Mouse (Mus musculus) splenic B cell, adult 2 months (primary cell): ENCODE data around the gene Ints3.

Experiments
- DNase-seq: peaks from one replicate; pipeline ENCODE4 v3.0.0-alpha.2; 2011; ENCODE audit warnings: low read depth, low spot score
- H3K27me3 ChIP-seq: 2 replicates; pipeline ENCODE4 v1.6.1; 2012; ENCODE audit warnings: mild to moderate bottlenecking, low read length, moderate library complexity, mixed read lengths; ENCODE audit not compliant: control insufficient read depth, poor library complexity, insufficient read depth, severe bottlenecking
- H3K36me3 ChIP-seq: 2 replicates; pipeline ENCODE4 v1.6.1; 2012; ENCODE audit warnings: mild to moderate bottlenecking, low read length, moderate library complexity, mixed read lengths; ENCODE audit not compliant: control insufficient read depth, poor library complexity, insufficient read depth, severe bottlenecking

Ints3 gene

GRCm38 (mm10) chr3:90454931-90455330 lies 21.5 kb upstream of the Ints3 start:
- Histone ChIP-seq H3K36me3 (no peaks in the 10 kb centered on the region), H3K27me3 (no peaks in the 10 kb centered on the region)
- no peak for DNase-seq

GRCm38 (mm10) chr3:90451396-90452095 lies 18.1 kb upstream of the Ints3 start:
- Histone ChIP-seq H3K27me3 (no peaks in the 10 kb centered on the region), H3K36me3 (no peaks in the 10 kb centered on the region)
- DNase-seq: no peak

DNA sequence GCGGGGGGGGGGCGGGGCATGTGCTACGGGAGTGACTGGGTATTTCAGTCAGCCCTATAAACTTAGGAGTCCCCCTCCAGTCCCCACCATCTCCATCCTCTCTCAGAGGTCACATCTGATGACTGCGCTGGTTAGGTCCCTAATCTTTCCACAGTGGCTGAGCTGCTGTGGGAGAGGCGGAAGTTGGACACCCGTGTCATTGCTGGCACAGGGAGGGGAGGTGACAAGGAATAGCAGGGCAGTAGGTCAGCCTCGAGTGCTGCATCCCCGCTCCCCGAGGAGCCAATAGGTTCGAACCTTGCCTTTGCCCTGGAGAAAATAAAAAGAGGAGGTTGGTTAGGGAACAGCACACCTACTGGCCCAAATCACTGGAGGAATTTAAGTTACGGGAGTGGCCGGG lies 17.5 kb upstream of the Ints3 start:
- Histone ChIP-seq H3K27me3 (no peaks in the 10 kb centered on the region), H3K36me3 (no peaks in the 10 kb centered on the region)
- no peak for DNase-seq

DNA sequence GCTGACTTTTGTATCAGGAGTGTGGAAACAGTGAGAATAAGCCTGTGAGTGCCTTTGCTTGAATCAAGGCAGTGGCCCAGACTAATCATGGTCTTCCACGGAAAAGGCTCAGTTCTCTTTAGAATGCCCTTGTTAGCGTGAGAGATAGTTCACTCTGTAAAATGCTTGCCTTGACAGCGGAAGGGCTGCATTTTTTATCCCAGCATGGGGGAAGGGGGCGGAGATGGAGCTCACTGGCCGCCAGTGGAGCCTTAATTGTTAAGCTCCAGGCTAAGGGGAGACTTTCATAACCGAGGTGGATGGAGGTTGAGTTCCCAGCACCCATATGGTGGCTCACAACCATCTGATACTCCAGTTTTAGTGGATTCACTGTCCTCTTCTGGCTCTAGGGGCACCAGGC lies 15.2 kb upstream of the Ints3 start:
- DNase-seq: no peak
- Histone ChIP-seq H3K27me3 (no peaks in the 10 kb centered on the region), H3K36me3 (no peaks in the 10 kb centered on the region)

- H3K36me3 ChIP-seq: no peaks in the 10 kb centered on the region
- DNase-seq: no peak
- no peaks in the 10 kb centered on the region for H3K27me3 ChIP-seq
These were observed 13.7 kb upstream of the Ints3 start for GRCm38 (mm10) chr3:90447123-90447494.

DNA sequence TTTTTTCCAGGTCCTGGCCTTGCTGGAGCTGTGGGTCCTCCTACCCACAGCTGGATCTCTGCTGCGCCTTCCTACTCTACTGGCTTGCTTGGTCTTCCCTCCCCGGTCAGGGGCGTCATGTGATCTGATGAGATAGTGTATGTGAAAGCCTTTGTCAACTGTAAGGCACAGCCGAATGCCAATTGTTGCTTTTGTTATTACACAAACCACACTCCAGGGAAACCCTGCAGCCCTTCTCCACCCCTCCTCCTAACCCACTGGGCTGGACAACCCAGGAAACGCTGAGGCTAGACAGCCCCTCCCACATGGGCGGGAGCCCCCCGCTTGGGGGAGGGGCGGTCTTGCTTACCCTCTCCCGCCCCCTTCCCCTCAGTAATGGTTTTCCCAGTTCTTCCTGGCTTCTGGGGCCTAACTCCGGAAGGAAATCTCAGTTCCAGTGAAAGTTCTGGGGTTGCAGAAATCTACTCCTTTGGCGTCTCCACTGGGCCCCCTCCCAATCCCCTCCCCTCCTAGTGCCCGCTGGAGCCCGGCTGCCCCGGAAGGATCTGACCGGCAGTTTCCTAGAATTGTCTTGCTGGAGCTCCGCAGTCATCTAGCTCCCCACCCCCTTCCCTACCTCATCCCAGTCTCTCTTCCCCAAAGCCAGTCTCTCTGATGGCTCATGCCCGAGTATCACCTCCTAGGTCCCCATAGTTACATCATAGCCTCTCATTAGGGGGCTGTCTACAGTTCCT lies 13.1 kb upstream of the Ints3 start:
- no peaks in the 10 kb centered on the region for H3K27me3 ChIP-seq
- no peaks in the 10 kb centered on the region for H3K36me3 ChIP-seq
- no peak for DNase-seq

GRCm38 (mm10) chr3:90445417-90446200 lies 12.2 kb upstream of the Ints3 start:
- Histone ChIP-seq H3K27me3 (no peaks in the 10 kb centered on the region), H3K36me3 (no peaks in the 10 kb centered on the region)
- DNase-seq: no peak

DNA sequence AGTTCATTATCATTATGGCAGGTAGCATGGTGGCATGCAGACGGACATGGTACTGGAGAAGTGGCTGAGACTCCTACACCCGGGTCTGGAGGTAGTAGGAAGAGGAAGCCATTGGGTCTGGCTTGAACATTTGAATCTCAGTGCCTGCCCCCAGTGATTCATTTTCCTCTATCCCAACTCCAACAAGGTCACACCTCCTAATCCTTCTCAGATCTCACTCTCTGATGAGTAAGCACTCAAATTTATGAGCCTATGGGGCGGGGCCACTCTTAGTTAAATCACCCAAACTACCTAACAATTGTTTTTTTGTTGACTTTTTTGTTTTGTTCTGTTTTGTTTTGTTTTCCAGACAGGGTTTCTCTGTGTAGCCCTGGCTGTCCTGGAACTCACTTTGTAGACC lies 10.6 kb upstream of the Ints3 start:
- Histone ChIP-seq H3K36me3 (no peaks in the 10 kb centered on the region), H3K27me3 (no peaks in the 10 kb centered on the region)
- no peak for DNase-seq

GRCm38 (mm10) chr3:90440756-90441155 lies 7.3 kb upstream of the Ints3 start:
- H3K36me3 ChIP-seq: no peaks in the 10 kb centered on the region
- H3K27me3 ChIP-seq: no peaks in the 10 kb centered on the region
- no peak for DNase-seq

- DNase-seq: no peak
- Histone ChIP-seq H3K36me3 (no peaks in the 10 kb centered on the region), H3K27me3 (no peaks in the 10 kb centered on the region)
These were observed 3.7 kb upstream of the Ints3 start for GRCm38 (mm10) chr3:90437131-90437530.

- no peaks in the 10 kb centered on the region for H3K36me3 ChIP-seq
- DNase-seq: no peak
These were observed 780 bp upstream of the Ints3 start for GRCm38 (mm10) chr3:90434073-90434730.

GRCm38 (mm10) chr3:90432811-90433219 lies 607 bp downstream of the Ints3 start:
- Histone ChIP-seq H3K36me3 (no peaks in the 10 kb centered on the region), H3K27me3 (no peaks in the 10 kb centered on the region)
- no peak for DNase-seq

More at GRCm38 (mm10) chr3:90434073-90434730, 780 bp upstream of the Ints3 start:
- no peaks in the 10 kb centered on the region for H3K27me3 ChIP-seq

DNA sequence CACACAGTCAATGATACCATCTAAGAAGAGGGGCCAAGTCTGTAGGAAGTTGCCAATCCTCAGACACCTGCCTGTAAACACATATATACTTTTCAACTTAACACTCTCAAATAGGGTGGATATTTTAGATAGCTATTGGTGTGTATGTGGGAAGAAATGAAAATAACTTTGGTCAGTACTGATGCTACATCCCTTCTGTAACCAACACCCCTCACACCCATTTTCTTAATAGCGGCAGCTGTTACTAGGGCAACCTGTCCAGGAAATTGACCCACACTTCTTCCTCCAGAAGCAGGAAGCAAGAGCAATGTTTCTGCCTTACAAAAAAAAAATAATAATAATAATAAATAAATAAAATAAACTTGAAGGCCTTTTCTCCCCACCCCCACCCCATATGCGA lies 1.1 kb downstream of the Ints3 start:
- Histone ChIP-seq H3K36me3 (no peaks in the 10 kb centered on the region), H3K27me3 (no peaks in the 10 kb centered on the region)
- no peak for DNase-seq

GRCm38 (mm10) chr3:90429576-90429975 lies 3.8 kb downstream of the Ints3 start:
- no peak for DNase-seq
- no peaks in the 10 kb centered on the region for H3K36me3 ChIP-seq

GRCm38 (mm10) chr3:90428186-90428585 lies 5.2 kb downstream of the Ints3 start:
- H3K36me3 ChIP-seq: no peaks in the 10 kb centered on the region
- H3K27me3 ChIP-seq: no peaks in the 10 kb centered on the region
- no peak for DNase-seq

More at GRCm38 (mm10) chr3:90429576-90429975, 3.8 kb downstream of the Ints3 start:
- H3K27me3 ChIP-seq: no peaks in the 10 kb centered on the region
